ENCODE assay signal across 16 mouse cellular contexts in genomic region chr7:87587976-87588375, GRCm38 (mm10). TPM values are rescaled to one million over a fixed set of nuclear protein-coding genes. Genes with fewer than 3 reads are reported as not detected.
DNase-seq lines count a peak whose midpoint lies in the region; ATAC-seq and TF ChIP-seq lines count a peak whose summit lies in the region.
"Had no signal": no experiment of that assay in that cellular context is flagged by ENCODE, and none has a peak within 500 bp of the region (broad histone marks: within the 10 kb centered on the region; RNA-seq: fewer than 3 reads in every experiment).

No protein-coding gene starts in this region.

- TF ChIP-seq EP300 in liver, postnatal 0 days (IDR thresholded peaks at IDR 0.05; ENCODE audit: low read depth) = no peak

- intact Hi-C loops in left cerebral cortex, adult 2 months (cut with DNase I) = loop anchor here (2.0 to 10.0 kb wide), 9 partner anchors 64 to 954 kb away; no protein-coding TSS in a partner anchor

- H3K36me3 ChIP-seq in liver, postnatal 0 days (replicated peaks; ENCODE audit: insufficient read depth, low read length) = no peaks in the 10 kb centered on the region
- H3K36me3 ChIP-seq: embryonic facial prominence, embryonic 12.5 days had no signal

- ATAC-seq in liver, postnatal 0 days = no peak

- H3K4me3 ChIP-seq in left cerebral cortex, adult 2 months = peak overlapping the region; percentile 74
- no peak overlapping the region for H3K4me3 ChIP-seq in liver, postnatal 0 days (ENCODE audit: low read depth, low read length)
- H3K4me3 ChIP-seq: embryonic facial prominence, embryonic 12.5 days had no signal

- no peaks in the 10 kb centered on the region for H3K27me3 ChIP-seq in liver, postnatal 0 days (ENCODE audit: insufficient read depth, low read length)

- H3K4me2 ChIP-seq in liver, postnatal 0 days (ENCODE audit: low read depth, low read length) = no peak overlapping the region
- H3K4me2 ChIP-seq: embryonic facial prominence, embryonic 12.5 days had no signal

- H3K9ac ChIP-seq in liver, postnatal 0 days (replicated peaks) = no peak overlapping the region
- H3K9ac ChIP-seq: embryonic facial prominence, embryonic 12.5 days had no signal

- H3K9me3 ChIP-seq in liver, postnatal 0 days (ENCODE audit: low read length) = no peaks in the 10 kb centered on the region
- H3K9me3 ChIP-seq: embryonic facial prominence, embryonic 12.5 days had no signal

- DNase-seq in left cerebral cortex, adult 2 months (ENCODE audit: extremely low spot score in 1 of 2, low spot score in 2 of 2) = no peak
- no peak for DNase-seq in left cerebral cortex, adult 9 months (ENCODE audit: low spot score in 2 of 2)
- DNase-seq in ES-CJ7 (ENCODE audit: low read depth, low spot score) (peak; percentile 30), R1 (ENCODE audit: low read depth, low spot score) (peak; percentile 44)
- peak; percentile 46 for DNase-seq in mesoderm, embryonic 11.5 days (ENCODE audit: low read depth, low spot score)
- DNase-seq in cerebellum, adult 9-11 months = no peak
- no peak for DNase-seq in liver, postnatal 0 days
- DNase-seq: kidney, adult 11 months; left cerebral cortex, postnatal 4 days; lung, adult 2 months had no signal

- no peak for TF ChIP-seq CTCF in left cerebral cortex, adult 2 months (IDR thresholded peaks at IDR 0.05)
- no peak for TF ChIP-seq CTCF in liver, postnatal 0 days (IDR thresholded peaks at IDR 0.05; ENCODE audit: low read depth)

- WGBS in liver, postnatal 0 days (ENCODE audit: insufficient replicate concordance) = 17% methylated on average over 1 of the region's 1 CpGs

- no peak overlapping the region for H3K27ac ChIP-seq in left cerebral cortex, adult 2 months
- H3K27ac ChIP-seq in liver, postnatal 0 days (ENCODE audit: low read depth) = no peak overlapping the region
- H3K27ac ChIP-seq: embryonic facial prominence, embryonic 12.5 days had no signal

- H3K4me1 ChIP-seq in liver, postnatal 0 days (ENCODE audit: insufficient read depth) = no peaks in the 10 kb centered on the region
- H3K4me1 ChIP-seq: embryonic facial prominence, embryonic 12.5 days had no signal

RNA-seq across cellular contexts. Expression of gene Grm5, which starts 4.0 kb away (rescaled TPM):
- total RNA-seq in left cerebral cortex, adult 2 months (2021) = 100 to 1,000 TPM; 201 TPM
- polyA plus RNA-seq in liver, postnatal 0 days (2015; fragmentation: Nextera tagmentation; extraction: Ambion mirVana) = not detected in 2 replicates
- total RNA-seq: adrenal gland, adult 18-20 months; granulocyte monocyte progenitor cell, adult 5-6 weeks; heart, postnatal 10 days; monocyte, adult 5-6 weeks had no signal
- polyA plus RNA-seq: spleen, adult 2 months had no signal

Comparison
In these comparisons a context has a peak if more than half of its experiments do, and no peak if none do; other contexts are left out.
1. DNase-seq: peak in ES-CJ7 (single experiment), R1 (single experiment) and mesoderm, embryonic 11.5 days (single experiment); none in left cerebral cortex, adult 2 months (0 of 2), left cerebral cortex, adult 9 months (0 of 2), cerebellum, adult 9-11 months (single experiment) and liver, postnatal 0 days (single experiment).